Mouse (Mus musculus) cerebellum, adult 8-10 months (tissue): ENCODE data around the gene Gm49336.

Source experiments
- DNase-seq: peaks from one replicate; pipeline ENCODE4 v3.0.0; 2022

Gene Gm49336

GRCm38 (mm10) chr14:60251281-60252003 is at the start of gene Gm49336, which contains the start of gene Nupl1:
Gene Gm49336 (minus strand): TSS chr14:60251507.
Gene Nupl1 (minus strand): TSS chr14:60251431.
- peak; percentile 97 for DNase-seq

- no peak for DNase-seq
Observed at GRCm38 (mm10) chr14:60301024-60301423, 49.7 kb upstream of the Gm49336 start.

DNA sequence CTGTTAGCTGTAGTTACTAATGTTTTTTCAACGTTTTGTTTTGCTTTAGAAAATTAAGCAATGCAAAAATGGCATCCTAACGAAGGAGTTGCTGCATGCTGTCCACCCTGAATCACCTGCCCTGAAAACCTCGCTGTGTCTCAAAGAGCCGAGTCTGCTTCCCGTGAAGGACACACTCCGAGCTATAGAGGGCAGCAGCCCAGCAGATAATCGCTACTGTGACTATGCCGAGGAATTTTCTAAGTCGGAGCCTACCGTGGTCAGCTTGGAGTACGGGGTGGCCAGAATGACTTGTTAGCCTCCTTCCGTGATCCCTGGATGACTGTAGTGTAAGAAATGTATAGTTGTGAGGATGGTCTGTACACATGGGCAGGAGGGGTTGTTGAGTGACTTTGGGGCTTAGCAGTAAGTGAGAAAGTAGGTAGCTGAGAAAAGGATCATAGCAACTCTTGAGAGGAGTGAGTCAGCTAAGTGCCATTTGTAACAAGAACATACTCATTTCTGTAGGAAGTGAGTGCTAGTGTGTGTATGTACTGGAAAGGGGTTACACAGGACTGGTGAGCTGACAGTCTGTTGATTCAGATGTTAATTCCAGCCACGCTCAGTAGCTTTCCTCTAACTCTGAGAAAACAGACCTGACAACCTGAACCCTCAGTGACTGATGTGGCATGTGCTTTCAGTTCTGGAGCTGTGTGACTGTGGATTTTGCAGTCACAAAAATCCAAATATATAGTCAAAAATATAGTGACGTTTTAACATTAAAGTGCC is 49.1 kb upstream of the Gm49336 start:
- peak; percentile 36 for DNase-seq

DNA sequence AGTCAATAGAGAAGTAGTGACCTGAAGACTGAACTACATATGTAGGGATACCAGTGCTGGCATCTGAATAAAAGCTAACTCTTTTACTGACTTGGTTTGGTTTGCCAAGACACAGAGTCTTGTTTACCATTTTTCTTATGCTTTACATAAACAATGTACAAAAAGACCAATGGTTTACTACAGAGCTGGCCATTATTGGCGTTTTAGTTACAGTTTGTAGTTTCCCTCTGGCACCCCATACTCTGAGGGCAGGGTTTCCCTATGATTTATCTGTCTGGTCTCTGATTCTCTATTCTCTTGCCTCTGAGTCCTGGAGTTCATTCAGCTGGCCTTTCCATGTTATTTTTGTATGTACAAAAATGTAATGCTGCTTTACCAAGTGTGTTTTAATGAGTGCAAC is 44.2 kb upstream of the Gm49336 start:
- no peak for DNase-seq

DNA sequence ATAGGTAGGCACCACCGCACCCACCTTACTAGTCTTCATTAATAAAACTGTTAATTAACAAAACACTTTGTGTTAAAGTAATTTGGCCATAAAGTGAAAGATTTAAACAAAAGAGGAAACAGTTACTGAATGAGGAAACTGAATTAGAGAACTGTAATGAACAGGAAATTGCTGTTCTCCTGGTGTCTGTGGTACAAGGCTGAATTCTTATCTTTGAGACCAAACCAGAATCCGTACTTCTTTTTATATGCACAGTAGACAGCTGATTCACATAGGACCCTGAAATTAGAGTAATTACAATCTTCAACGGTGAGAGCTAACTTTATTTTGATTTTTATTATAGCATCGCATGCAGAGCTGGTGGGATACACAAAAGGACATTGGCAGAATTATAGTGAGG is 39.1 kb upstream of the Gm49336 start:
- no peak for DNase-seq

DNA sequence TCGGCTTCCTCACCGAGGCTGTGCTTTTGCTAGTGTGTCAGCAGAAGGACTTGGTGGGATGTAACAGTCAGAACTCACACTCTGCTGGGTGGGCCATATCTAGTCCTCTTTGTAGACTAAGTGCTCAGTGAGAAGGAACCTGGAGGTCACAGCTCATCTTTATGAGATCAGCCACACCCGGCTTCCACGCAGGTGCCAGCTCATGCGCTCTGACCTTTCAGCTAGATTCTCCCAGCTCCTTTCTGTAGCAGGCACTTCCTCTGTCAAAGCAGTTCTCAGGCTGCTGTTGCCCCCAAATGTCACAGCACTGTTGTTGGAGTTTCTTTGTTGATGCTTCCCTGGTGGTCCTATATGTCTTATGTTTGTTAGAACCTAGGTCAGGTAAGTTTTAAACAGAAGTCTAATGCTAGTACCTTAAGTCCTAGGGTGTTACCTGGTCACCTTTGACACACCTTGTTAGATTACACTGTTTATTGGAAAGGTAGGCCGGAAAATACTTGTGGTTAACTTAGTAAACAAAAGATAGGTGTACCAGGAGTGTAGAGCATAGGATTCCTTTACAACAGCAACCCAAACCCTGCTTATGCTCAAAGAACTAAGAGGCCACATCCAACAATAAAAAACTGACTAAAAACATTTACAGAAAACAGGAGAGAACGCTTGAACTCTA is 35.0 kb upstream of the Gm49336 start:
- DNase-seq = no peak

DNA sequence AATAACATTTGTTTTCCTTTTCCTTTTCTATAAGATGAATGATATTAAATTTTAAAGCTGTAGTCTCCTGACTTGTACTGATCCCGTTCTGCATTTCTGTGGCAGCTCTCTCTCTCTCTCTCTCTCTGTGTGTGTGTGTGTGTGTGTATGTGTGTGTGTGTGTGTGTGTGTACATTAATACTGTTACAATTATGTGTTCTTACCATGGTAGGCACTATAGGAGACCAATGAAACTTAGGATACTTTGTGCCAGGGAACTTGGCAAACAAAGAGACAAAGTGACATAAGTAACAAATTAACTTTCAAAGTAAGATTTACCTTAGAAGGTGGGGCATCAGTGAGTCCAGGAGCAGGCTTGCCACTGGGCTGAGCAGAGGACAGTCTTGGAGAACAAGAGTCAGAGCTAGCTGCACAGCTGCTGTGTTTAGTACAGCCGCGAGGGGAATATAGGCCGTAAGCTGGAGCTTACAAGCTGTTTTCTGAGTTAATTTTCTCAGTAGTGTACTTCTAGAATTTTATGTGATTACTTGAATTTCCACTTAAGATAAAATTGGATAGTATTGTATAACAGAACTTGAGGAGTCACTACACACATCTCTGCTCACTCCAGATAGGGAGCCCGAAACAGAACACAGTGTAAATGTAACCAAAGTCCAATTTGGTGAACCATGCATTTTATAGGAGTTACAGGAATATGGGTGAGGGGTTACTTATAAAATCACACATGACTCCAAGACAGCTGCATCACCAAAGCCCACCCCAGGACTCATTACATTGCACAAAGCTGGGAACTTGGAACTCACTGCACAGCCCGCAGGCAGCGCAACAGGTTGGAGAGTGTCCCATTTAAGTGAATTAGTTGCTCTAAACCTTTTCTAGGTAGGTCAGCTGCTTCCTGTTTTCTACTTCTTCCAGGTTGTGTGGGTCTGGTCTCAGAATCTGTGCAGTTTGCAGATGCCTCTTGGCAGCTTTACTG is 24.3 kb upstream of the Gm49336 start:
- DNase-seq = no peak

- no peak for DNase-seq
Observed at GRCm38 (mm10) chr14:60273346-60273745, 22.0 kb upstream of the Gm49336 start.

GRCm38 (mm10) chr14:60269333-60269732 is 18.0 kb upstream of the Gm49336 start:
- no peak for DNase-seq

- DNase-seq = peak; percentile 94
Observed at GRCm38 (mm10) chr14:60264990-60265876, 13.9 kb upstream of the Gm49336 start, which contains the start of gene Mtmr6. Gene Mtmr6 (plus strand): TSS chr14:60265228.

DNA sequence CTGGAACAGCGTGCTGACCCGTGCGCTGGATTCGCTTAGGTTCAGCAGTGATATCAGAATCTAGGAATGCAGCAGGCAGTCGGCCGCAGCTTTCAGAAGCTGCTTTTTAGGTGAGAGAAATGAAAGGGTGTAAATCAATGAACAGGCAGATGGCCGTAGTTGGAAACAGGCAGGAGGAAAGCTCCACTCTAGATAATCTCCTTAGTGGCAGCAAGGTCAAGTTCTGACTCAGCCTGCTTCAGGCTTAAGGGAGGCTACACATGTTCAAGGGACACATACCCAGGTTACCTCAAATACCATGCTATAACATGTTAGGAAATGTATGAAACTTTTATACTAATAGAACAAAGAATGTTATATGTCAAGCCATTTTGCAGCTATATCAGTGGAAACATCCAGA is 11.0 kb upstream of the Gm49336 start:
- DNase-seq = no peak

GRCm38 (mm10) chr14:60257851-60258250 is 6.5 kb upstream of the Gm49336 start:
- DNase-seq = no peak

GRCm38 (mm10) chr14:60257101-60257500 is 5.8 kb upstream of the Gm49336 start:
- DNase-seq = no peak

DNA sequence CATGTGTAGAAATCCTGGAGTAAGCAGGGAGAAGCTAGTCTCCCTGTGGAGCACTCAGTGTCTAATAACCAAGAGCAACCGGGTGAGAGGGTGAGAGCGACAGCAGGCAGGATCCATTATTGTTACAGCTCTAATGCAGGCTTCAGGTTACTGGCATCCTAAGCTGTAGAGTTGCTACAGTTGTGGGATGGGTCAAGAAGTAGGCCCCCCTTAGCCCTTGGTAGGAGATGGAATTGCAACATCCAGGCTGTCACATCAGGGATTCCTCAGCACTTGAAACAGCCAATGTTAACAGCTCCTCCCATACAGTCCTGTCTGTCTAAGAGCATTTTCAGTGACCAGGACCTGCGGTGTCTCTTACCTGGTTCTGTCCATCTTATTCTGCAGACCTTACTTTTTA is 5.0 kb upstream of the Gm49336 start:
- DNase-seq = no peak

- no peak for DNase-seq
Observed at GRCm38 (mm10) chr14:60254774-60255173, 3.5 kb upstream of the Gm49336 start.

DNA sequence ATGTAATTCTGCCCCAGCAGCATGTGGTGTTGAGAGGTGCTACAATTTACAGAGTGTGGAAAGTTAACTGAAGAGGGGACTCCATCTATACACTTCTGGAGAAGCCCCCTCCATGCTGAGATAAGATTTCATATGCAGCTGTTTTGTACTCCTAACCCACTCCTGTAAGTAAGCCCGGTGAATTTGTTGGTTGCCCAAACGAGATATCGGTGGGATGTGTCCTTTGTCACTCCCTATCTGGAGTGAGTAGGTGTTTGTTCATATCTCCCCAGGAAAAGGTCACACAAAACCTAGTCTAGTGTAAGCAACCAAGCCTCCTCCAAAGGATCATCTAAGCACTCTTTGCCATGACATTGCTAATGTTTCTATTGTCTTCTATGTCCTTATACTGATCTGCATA is 2.2 kb upstream of the Gm49336 start:
- DNase-seq = no peak

DNA sequence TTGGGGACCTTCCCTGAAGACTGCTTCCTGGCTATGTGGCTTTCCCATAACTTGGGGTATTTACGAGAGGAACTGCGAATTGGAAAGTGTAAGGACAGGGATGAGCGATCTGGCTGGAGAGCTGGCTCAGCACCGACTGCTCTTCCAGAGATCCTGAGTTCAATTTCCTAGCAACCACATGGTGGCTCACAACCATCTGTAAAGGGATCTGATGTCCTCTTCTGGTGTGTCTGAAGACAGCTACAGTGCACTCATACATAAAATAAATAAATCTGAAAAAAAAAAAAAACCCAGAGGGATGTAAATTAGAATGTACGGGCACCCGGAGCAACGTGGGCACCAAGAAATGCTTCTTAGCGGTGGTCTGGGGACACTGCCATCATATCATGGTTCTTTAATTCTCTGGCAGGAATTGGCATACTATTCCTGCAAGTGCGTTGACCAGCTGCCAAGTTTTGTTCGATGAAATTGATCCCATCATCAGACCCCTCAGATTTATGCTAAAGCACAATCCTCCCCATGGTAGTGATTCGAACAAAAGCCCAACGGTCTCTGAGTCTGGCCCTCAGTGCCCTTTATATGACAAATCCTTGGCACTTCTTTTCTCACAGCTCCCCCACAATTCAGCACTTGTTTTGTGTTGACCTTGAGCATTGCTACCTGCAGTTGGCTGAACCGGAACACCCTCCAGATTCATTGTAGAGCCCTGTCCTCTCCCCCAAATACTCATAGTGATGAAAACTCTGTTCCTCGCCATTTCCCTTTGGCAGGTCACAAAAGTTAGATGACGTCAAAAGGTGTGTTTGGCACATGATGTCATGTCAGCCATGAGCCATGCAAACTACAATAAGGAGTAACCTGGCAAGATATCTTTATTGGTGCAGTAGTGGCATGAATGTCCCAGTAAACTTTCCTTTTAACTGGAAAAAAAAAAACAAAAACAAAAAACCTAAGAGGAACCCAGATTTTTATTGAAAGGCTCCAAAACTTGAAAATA is 995 bp upstream of the Gm49336 start:
- DNase-seq = peak; percentile 45

GRCm38 (mm10) chr14:60250879-60251278 is 428 bp downstream of the Gm49336 start:
- no peak for DNase-seq

DNA sequence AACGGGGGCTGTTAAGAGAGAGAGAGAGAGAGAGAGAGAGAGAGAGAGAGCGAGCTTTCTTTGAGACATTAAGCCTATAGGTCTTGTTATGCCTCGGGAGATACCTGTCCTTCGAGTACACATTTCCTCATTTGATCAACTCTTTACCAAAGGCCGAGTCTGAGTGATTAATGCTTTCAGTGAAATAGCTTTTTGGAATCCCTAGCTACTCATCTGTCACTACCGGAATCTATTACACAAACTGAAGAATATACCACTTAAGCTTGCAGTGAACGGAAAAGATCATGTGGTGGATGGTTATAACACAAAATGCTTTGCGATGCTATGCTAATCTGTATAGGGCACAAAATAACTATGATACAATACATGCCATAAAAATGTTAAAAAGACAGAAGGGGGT is 941 bp downstream of the Gm49336 start:
- no peak for DNase-seq

- no peak for DNase-seq
Observed at GRCm38 (mm10) chr14:60238551-60238950, 12.8 kb downstream of the Gm49336 start.
